Mouse (Mus musculus) brain, embryonic 14.5 days (tissue): ENCODE measurements around the gene Lmod3.

ENCODE experiments used
- CTCF ChIP-seq: fragments of 200-500 bp; IDR thresholded peaks from 2 replicates; pipeline ENCODE4 v1.5.1; 2012; ENCODE audit warnings: inconsistent platforms, mild to moderate bottlenecking, moderate library complexity, borderline replicate concordance; ENCODE audit not compliant: insufficient read depth, insufficient read length; ENCODE audit errors: extremely low read depth
- POLR2A ChIP-seq: fragments of 200-500 bp; IDR thresholded peaks from 2 replicates; pipeline ENCODE4 v1.6.1; 2012; ENCODE audit warnings: mild to moderate bottlenecking, inconsistent platforms, borderline replicate concordance; ENCODE audit not compliant: poor library complexity, insufficient read depth, insufficient read length, severe bottlenecking; ENCODE audit errors: extremely low read depth

- no peak for TF ChIP-seq POLR2A
- no peak for TF ChIP-seq CTCF
Measured at GRCm38 (mm10) chr6:97222321-97222720, 30.2 kb downstream of the Lmod3 start.
